Mouse (Mus musculus) c-Kit-positive CD71-negative TER-119-negative erythroid progenitor cells, embryonic 14.5 days (primary cell): ENCODE data around the gene Ttpal.
"Not testable (repeated sequence)": the region's sequence is repeated elsewhere in the genome, so short reads cannot be mapped to it uniquely, and the experiment has no call there.

Experiments
- DNase-seq: peaks from one replicate; pipeline ENCODE4 v3.0.0-alpha.2; 2013; ENCODE audit warnings: low read depth

Gene Ttpal

DNA sequence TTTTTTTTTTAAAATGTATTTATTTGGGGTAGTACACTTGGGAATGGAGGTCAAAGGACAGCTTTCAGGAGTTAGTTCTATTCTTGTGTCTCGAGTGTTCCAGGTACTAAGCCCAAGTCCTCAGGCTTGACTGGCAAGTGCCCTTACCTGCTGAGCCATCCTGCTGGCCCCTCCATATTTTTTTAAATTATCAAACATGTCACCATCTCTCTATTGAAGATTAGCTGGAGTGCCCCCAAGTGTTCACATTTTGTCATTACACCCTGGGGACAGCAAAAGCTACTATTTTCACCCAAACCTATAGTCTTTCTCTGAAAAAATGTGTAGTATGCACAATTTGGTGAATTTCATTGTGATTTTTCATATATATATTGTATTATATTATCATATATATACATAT is 10.0 kb upstream of the Ttpal start:
- no peak for DNase-seq

GRCm38 (mm10) chr2:163593636-163594282 is 8.4 kb upstream of the Ttpal start:
- DNase-seq, result no peak

GRCm38 (mm10) chr2:163595119-163595518 is 7.0 kb upstream of the Ttpal start:
- no peak for DNase-seq

- DNase-seq, result no peak
Observed at GRCm38 (mm10) chr2:163596057-163596872, 5.8 kb upstream of the Ttpal start.

DNA sequence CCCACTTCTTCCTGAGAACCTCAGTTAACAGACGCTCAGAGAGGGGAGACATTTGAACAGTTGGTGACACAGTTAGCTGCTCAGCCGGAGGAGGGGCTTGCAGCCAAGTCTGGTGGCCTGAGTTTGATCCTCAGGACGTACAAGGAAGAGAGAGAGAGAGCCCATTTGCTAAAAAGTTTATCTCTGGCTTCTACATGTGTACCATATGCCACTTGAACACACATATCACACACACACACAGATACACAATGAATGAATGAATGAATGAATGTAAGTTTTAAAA is 5.3 kb upstream of the Ttpal start:
- no peak for DNase-seq

- no peak for DNase-seq
Observed at GRCm38 (mm10) chr2:163597661-163598060, 4.5 kb upstream of the Ttpal start.

DNA sequence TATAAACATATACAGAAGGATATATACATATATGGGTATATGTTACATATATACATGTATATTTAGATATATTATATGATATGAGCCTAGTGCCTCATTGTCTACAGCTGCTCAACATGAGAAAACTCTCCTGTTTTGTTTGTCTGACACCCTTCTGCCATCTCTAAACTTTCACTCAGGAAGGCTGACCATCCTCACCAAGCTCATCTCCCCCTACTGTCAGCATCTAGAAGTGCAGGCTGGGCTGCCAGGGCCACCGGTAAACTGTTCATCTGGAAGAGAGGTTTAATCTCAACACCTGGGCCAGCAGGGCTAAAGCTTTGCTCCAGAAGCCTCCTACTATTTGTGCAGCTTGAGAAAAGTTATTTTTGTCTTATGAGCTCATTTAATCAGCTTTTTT is 2.9 kb upstream of the Ttpal start:
- DNase-seq, result no peak

- no peak for DNase-seq
Observed at GRCm38 (mm10) chr2:163601066-163601465, 1.0 kb upstream of the Ttpal start.

GRCm38 (mm10) chr2:163601712-163602100 is 408 bp upstream of the Ttpal start:
- DNase-seq, result no peak

- DNase-seq, result no peak
Observed at GRCm38 (mm10) chr2:163606161-163606560, 4.0 kb downstream of the Ttpal start.

DNA sequence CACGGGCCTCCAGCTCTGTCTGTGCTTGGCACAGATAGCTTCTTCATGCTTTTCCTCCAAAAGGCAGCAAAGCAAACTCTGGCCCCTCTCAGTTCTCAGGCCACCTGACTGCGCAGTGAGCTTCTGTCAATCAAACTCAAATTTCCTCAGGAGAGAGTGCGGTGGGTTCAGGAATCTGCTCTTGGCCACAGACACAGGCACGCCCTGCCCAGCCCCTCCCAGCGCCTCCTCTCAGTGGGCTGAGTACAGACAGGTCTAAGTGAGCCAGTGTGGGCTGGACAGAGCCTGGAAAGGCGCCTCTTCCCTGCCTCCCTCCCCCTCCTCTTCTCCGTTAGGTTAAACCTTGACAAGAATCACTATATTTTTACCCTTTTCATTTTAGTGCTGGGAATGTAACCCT is 5.9 kb downstream of the Ttpal start:
- DNase-seq, result no peak

DNA sequence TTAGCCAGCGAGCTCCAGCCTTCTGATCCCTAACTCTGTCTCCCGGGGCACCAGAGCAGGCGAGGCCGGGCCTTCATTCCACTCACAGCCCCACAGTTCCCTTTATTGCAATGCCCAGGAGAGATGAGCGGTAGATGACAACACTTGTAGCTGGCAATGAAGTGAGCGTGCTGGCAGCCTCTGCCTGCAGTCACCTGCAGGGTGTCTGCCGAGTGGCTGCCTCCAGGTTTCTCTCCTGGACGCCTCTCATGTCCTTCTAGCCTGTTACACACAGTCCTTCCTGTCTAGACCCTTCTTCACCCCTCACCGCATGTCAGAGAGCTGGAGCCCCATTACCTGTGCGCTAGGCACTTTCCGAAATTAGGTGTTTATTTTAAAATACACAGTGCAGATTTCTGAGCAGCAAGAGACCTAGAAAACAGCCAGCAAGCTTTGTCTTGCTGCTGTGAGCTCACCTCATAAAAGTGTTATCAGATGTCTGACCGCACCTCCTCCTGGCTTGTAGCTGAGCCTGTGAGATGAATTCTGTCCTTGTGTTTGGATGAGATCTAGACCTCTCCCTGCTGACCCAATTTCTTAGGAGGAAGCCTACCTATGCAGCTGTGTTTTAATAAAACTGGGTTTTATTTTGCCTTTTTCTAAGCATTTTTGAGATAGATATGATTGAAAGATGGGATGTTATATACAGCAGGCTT is 7.3 kb downstream of the Ttpal start:
- DNase-seq, result no peak

DNA sequence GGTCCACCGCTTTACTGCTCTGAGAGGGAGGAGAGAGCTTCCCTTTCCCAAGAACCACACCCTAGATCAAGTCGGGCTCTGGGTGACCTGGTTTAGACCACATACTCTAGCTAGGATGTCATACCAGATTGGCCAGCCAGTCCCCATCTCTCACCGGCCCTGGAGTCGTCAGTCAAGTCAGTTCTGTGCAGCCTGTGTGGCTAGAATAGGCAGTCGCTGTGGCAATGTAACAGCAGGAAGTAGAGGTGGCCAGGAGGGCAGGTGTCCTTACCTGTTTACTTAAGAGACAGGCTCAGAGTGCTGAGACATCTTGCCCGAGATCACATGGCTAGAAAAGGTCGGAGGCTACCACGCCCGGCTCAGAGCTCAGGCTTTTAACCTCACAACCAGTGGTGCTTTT is 9.1 kb downstream of the Ttpal start:
- no peak for DNase-seq

- no peak for DNase-seq
Observed at GRCm38 (mm10) chr2:163613206-163613605, 11.1 kb downstream of the Ttpal start.

GRCm38 (mm10) chr2:163613990-163614389 is 11.9 kb downstream of the Ttpal start:
- DNase-seq, result no peak

DNA sequence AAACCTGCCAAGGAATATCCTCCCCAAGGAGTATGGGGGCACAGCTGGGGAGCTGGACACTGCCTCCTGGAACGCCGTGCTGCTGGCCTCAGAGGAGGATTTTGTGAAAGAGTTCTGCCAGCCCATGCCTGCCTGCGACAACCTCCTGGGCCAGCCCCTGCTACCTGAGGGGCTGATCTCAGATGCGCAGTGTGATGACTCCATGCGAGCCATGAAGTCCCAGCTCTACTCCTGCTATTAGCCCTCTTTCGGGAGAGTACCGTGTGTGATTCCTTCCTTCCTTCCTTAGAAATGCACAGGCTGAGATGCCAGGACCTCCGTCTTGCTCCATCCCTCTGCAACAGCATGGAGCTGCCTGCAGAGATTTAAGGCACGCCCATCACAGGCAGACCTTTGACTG is 13.3 kb downstream of the Ttpal start:
- no peak for DNase-seq

DNA sequence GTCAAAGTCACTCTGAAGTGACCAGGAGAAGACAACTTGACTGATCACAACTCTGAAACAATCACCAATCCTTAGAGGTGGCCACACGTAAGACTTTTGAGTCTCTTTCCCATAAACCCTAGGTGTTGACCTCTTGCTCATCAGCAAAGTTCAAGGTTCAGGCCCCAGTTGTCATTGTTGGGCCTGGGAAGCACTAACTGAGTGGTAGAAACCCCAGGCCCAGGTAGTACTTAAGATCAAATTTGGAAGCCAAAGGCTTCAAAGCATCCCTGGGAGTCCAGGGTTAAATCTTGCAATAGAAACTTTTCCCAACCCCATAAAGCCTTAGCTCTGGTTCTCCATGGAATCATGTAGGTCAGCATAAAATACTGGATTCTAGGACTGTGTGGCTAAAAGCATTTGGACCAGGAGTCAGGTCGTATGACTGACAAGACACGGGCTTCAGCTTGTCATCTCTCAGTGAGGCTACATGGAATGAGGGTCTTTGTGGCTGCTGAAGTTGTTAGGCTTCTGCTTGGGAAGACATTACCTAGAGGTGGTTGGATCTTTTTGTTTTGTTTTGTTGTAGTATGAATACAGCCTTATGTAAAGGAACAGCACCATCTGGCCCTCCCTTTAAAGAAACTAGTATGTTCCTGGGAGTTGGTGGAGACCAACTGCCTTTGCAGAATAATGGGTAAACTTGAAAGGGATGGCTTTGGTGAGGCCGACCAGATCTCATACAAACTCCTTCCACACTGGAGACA is 14.0 kb downstream of the Ttpal start:
- no peak for DNase-seq

DNA sequence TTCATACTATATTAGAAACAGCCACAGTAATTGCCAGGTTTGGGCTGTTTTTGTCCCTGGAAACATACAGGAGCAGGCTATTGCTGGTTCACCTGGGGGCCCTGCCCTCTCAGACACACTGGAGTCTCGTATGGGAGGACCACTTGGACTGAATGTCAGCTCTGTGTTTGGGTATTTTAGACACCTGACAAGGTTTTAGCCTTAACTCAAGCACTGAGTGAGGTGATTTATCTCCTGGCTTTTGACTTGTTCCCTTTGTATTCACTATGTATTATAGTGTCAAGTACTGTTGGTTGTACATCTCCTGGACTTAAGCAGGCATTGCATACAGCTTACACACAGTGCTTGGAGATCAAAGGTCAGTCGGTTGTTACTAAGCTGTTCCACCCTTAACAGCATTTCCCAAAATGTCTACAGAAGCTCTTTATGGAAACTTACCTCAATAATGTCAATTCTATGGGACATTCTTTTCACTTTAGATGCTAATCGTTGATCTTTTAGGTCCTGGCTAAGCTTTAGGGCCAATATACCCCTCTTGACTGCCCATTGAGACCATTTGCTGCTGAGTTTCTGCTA is 14.6 kb downstream of the Ttpal start:
- no peak for DNase-seq

DNA sequence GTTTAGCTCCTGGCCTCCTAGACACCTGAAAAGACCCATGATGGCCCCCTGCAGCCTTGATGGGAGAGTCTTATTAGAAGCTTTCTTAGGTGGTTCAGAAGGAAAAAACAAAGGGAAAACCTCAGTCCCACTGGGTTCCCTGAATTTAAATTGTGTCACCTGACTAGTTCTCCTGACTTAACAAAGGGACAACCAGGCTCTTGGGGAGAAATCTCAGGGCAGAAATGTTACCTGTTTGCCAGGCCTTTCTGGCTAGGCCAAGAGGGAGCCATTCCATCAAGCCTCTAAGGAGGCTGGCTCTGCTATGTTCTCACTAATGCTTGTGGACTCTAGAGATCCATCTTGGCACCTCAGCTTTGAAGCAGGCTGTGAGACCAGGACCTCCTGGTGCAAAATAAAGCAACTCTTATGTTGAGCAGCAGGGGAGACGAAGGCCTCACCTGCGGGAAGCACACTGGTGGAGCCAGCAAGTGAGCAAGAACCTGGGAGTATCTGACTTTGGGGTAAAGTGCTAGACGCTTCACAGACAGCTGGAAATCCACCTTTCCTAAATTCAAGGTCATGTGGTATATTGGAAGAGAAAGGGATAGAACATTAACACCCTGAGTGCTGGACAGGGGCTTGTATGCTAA is 15.2 kb downstream of the Ttpal start:
- no peak for DNase-seq

- DNase-seq, result no peak
Observed at GRCm38 (mm10) chr2:163617874-163618273, 15.8 kb downstream of the Ttpal start.

- no peak for DNase-seq
Observed at GRCm38 (mm10) chr2:163620451-163620850, 18.3 kb downstream of the Ttpal start.

DNA sequence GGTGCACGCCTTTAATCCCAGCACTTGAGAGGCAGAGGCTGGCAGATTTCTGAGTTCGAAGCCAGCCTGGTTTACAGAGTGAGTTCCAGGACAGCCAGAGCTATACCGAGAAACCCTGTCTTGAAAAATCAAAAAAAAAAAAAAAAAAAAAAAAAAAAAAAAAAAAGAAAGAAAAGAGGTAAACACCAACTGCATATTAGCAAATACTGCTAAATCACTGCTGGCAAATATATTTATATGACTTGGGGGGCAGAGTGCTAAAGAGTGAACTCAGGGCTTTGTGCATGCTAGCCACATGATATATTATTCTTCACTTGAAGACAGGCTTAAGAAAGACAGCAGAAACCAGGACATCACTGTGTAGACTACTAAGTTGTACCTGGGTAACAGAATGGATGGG is 19.3 kb downstream of the Ttpal start:
- not testable (repeated sequence) for DNase-seq
